Mouse (Mus musculus): Measurements from ENCODE around the gene Adgrg3. TPM values are rescaled to one million over a fixed set of nuclear protein-coding genes. Genes with fewer than 3 reads are reported as not detected.
"Not testable (repeated sequence)": the region's sequence is repeated elsewhere in the genome, so short reads cannot be mapped to it uniquely, and the experiment has no call there.

Adgrg3 gene
- polyA plus RNA-seq, 1 experiment, result 6.8 TPM

- no peak for TF ChIP-seq POLR2A (IDR thresholded peaks at IDR 0.05; ENCODE audit: low read depth, low read length)
- no peak for TF ChIP-seq CTCF (IDR thresholded peaks at IDR 0.05; ENCODE audit: extremely low read depth, insufficient read depth, insufficient read length, insufficient replicate concordance)
- peaks cover 2% of the 10 kb centered on the region; the same call in 1 of the 2 replicates for H3K4me1 ChIP-seq (ENCODE audit: control insufficient read depth, insufficient read depth, insufficient read length)
- peak overlapping the region; percentile 25; the same call in 1 of the 2 replicates for H3K4me3 ChIP-seq (ENCODE audit: extremely low read depth, insufficient read depth, insufficient read length)
- H3K36me3 ChIP-seq (ENCODE audit: control insufficient read depth, insufficient read depth, low read length), result no peaks in the 10 kb centered on the region
- H3K27ac ChIP-seq (ENCODE audit: insufficient read depth, low read length), result peak overlapping the region; percentile 67; the same call in 1 of the 2 replicates
- H3K27me3 ChIP-seq (ENCODE audit: control insufficient read depth, insufficient read depth, low read length), result no peaks in the 10 kb centered on the region
- no peak for DNase-seq (ENCODE audit: low read depth in 1 of 2, low spot score in 2 of 2)
- 2% methylated on average over 12 of the region's 12 CpGs for WGBS
Observed at GRCm38 (mm10) chr8:95020293-95020777, 2.8 kb downstream of the Adgrg3 start.

- no peaks in the 10 kb centered on the region for H3K27me3 ChIP-seq (ENCODE audit: control insufficient read depth, insufficient read depth, low read length)
- no peaks in the 10 kb centered on the region for H3K36me3 ChIP-seq (ENCODE audit: control insufficient read depth, insufficient read depth, low read length)
- no peak overlapping the region for H3K27ac ChIP-seq (ENCODE audit: insufficient read depth, low read length)
- H3K4me3 ChIP-seq (ENCODE audit: extremely low read depth, insufficient read depth, insufficient read length), result peak overlapping the region; percentile 25; the same call in 1 of the 2 replicates
- peaks cover 2% of the 10 kb centered on the region; the same call in 1 of the 2 replicates for H3K4me1 ChIP-seq (ENCODE audit: control insufficient read depth, insufficient read depth, insufficient read length)
- TF ChIP-seq POLR2A (IDR thresholded peaks at IDR 0.05; ENCODE audit: low read depth, low read length) (no peak), CTCF (IDR thresholded peaks at IDR 0.05; ENCODE audit: extremely low read depth, insufficient read depth, insufficient read length, insufficient replicate concordance) (no peak)
- WGBS, result 7% methylated on average over 10 of the region's 10 CpGs
- no peak for DNase-seq (ENCODE audit: low read depth in 1 of 2, low spot score in 2 of 2)
Observed at GRCm38 (mm10) chr8:95020821-95021220, 3.3 kb downstream of the Adgrg3 start.

- H3K27me3 ChIP-seq (ENCODE audit: control insufficient read depth, insufficient read depth, low read length), result no peaks in the 10 kb centered on the region
- no peak overlapping the region for H3K27ac ChIP-seq (ENCODE audit: insufficient read depth, low read length)
- WGBS, result 49% methylated on average over 8 of the region's 8 CpGs
- H3K4me3 ChIP-seq (ENCODE audit: extremely low read depth, insufficient read depth, insufficient read length), result no peak overlapping the region
- DNase-seq (ENCODE audit: low read depth in 1 of 2, low spot score in 2 of 2), result no peak
- no peaks in the 10 kb centered on the region for H3K36me3 ChIP-seq (ENCODE audit: control insufficient read depth, insufficient read depth, low read length)
- peaks cover 2% of the 10 kb centered on the region; the same call in 1 of the 2 replicates for H3K4me1 ChIP-seq (ENCODE audit: control insufficient read depth, insufficient read depth, insufficient read length)
- TF ChIP-seq POLR2A (IDR thresholded peaks at IDR 0.05; ENCODE audit: low read depth, low read length) (no peak), CTCF (IDR thresholded peaks at IDR 0.05; ENCODE audit: extremely low read depth, insufficient read depth, insufficient read length, insufficient replicate concordance) (no peak)
Observed at GRCm38 (mm10) chr8:95023201-95023600, 5.7 kb downstream of the Adgrg3 start.

GRCm38 (mm10) chr8:95024387-95024786 is 6.9 kb downstream of the Adgrg3 start:
- 46% methylated on average over 4 of the region's 4 CpGs for WGBS
- no peak for TF ChIP-seq CTCF (IDR thresholded peaks at IDR 0.05; ENCODE audit: extremely low read depth, insufficient read depth, insufficient read length, insufficient replicate concordance)
- DNase-seq (ENCODE audit: low read depth in 1 of 2, low spot score in 2 of 2), result no peak
- H3K4me1 ChIP-seq (ENCODE audit: control insufficient read depth, insufficient read depth, insufficient read length), result peaks cover 2% of the 10 kb centered on the region; the same call in 1 of the 2 replicates
- H3K36me3 ChIP-seq (ENCODE audit: control insufficient read depth, insufficient read depth, low read length), result no peaks in the 10 kb centered on the region
- no peaks in the 10 kb centered on the region for H3K27me3 ChIP-seq (ENCODE audit: control insufficient read depth, insufficient read depth, low read length)
- no peak overlapping the region for H3K27ac ChIP-seq (ENCODE audit: insufficient read depth, low read length)
- no peak overlapping the region for H3K4me3 ChIP-seq (ENCODE audit: extremely low read depth, insufficient read depth, insufficient read length)

- H3K36me3 ChIP-seq (ENCODE audit: control insufficient read depth, insufficient read depth, low read length), result no peaks in the 10 kb centered on the region
- peaks cover under 1% of the 10 kb centered on the region; the same call in 1 of the 2 replicates for H3K4me1 ChIP-seq (ENCODE audit: control insufficient read depth, insufficient read depth, insufficient read length)
- no peaks in the 10 kb centered on the region for H3K27me3 ChIP-seq (ENCODE audit: control insufficient read depth, insufficient read depth, low read length)
- DNase-seq (ENCODE audit: low read depth in 1 of 2, low spot score in 2 of 2), result no peak
- no peak overlapping the region for H3K4me3 ChIP-seq (ENCODE audit: extremely low read depth, insufficient read depth, insufficient read length)
- 60% methylated on average over 2 of the region's 2 CpGs for WGBS
- no peak overlapping the region for H3K27ac ChIP-seq (ENCODE audit: insufficient read depth, low read length)
- peak; percentile 10; the same call in 1 of the 2 replicates for TF ChIP-seq CTCF (IDR thresholded peaks at IDR 0.05; ENCODE audit: extremely low read depth, insufficient read depth, insufficient read length, insufficient replicate concordance)
- TF ChIP-seq POLR2A (IDR thresholded peaks at IDR 0.05; ENCODE audit: low read depth, low read length), result no peak
Observed at GRCm38 (mm10) chr8:95025421-95025820, 7.9 kb downstream of the Adgrg3 start.

GRCm38 (mm10) chr8:95028391-95028790 is 10.9 kb downstream of the Adgrg3 start:
- not testable (repeated sequence) for H3K4me1 ChIP-seq (ENCODE audit: control insufficient read depth, insufficient read depth, insufficient read length); H3K27me3 ChIP-seq (ENCODE audit: control insufficient read depth, insufficient read depth, low read length); H3K36me3 ChIP-seq (ENCODE audit: control insufficient read depth, insufficient read depth, low read length); H3K4me3 ChIP-seq (ENCODE audit: extremely low read depth, insufficient read depth, insufficient read length); H3K27ac ChIP-seq (ENCODE audit: insufficient read depth, low read length); DNase-seq (ENCODE audit: low read depth in 1 of 2, low spot score in 2 of 2)
- WGBS, result 88% methylated on average over 7 of the region's 7 CpGs

- Histone ChIP-seq H3K4me3 (ENCODE audit: extremely low read depth, insufficient read depth, insufficient read length) (no peak overlapping the region), H3K27me3 (ENCODE audit: control insufficient read depth, insufficient read depth, low read length) (no peaks in the 10 kb centered on the region), H3K27ac (ENCODE audit: insufficient read depth, low read length) (no peak overlapping the region), H3K36me3 (ENCODE audit: control insufficient read depth, insufficient read depth, low read length) (no peaks in the 10 kb centered on the region), H3K4me1 (ENCODE audit: control insufficient read depth, insufficient read depth, insufficient read length) (peaks cover 16% of the 10 kb centered on the region)
- WGBS, result 22% methylated on average over 7 of the region's 7 CpGs
- DNase-seq (ENCODE audit: low read depth in 1 of 2, low spot score in 2 of 2), result no peak
- TF ChIP-seq CTCF (IDR thresholded peaks at IDR 0.05; ENCODE audit: extremely low read depth, insufficient read depth, insufficient read length, insufficient replicate concordance), result no peak
- no peak for TF ChIP-seq POLR2A (IDR thresholded peaks at IDR 0.05; ENCODE audit: low read depth, low read length)
Observed at GRCm38 (mm10) chr8:95037106-95037925, 19.8 kb downstream of the Adgrg3 start.

Measured in spleen, adult 2 months (tissue).